Mouse (Mus musculus) cortical plate, adult 2 months (tissue): ENCODE measurements around the gene Gm10644.

Experiments
- CTCF ChIP-seq: fragments of 200-500 bp; IDR thresholded peaks from 2 replicates; pipeline ENCODE4 v1.5.1; 2011; ENCODE audit warnings: mild to moderate bottlenecking, control low read depth, low read length; ENCODE audit not compliant: insufficient read depth; ENCODE audit errors: extremely low read depth
- POLR2A ChIP-seq: fragments of 200-500 bp; IDR thresholded peaks from 2 replicates; pipeline ENCODE4 v1.6.1; 2011; ENCODE audit warnings: mild to moderate bottlenecking, low read length, control low read depth; ENCODE audit not compliant: insufficient read depth; ENCODE audit errors: extremely low read depth

GRCm38 (mm10) chr8:83938330-83938729 lies 16.7 kb downstream of the Gm10644 start:
- TF ChIP-seq POLR2A = no peak
- TF ChIP-seq CTCF = no peak
